Mouse (Mus musculus): ENCODE measurements around the gene Sdk2.

DNA sequence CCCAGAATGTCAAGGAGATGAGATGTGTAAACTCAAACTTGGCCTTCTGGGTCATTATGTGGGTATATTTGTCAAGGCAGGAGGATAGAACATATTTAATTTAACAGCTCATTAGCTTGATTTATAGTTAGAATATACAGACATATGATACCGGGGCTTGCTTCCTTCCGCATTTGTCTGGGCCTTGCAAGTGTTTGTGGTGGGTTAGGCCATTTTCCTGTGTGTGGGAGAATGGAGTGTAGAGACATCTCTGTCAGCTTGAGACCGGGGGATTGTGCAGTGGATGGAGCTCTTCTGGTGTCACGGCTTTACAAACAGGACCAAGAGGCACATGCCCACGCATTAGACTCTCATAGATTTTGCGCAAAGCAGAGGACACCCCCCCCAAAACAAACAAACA, 235.2 kb downstream of the Sdk2 start:
- TF ChIP-seq CTCF (IDR thresholded peaks at IDR 0.05; ENCODE audit: low read depth, low read length) (no peak), GATA2 (IDR thresholded peaks at IDR 0.05; ENCODE audit: borderline replicate concordance, low read depth, low read length) (no peak), POLR2AphosphoS5 (IDR thresholded peaks at IDR 0.05; ENCODE audit: insufficient replicate concordance, low read depth, low read length) (no peak)

Data from G1E (cell line).